Mouse (Mus musculus) testis, adult 10 weeks (tissue): ENCODE results near the gene Gm13119. TPM values are rescaled to one million over a fixed set of nuclear protein-coding genes. Genes with fewer than 3 reads are reported as not detected.

Experiments used
- polyA plus RNA-seq: library from polyadenylated mRNA; stranded (reverse); fragments of 350-450 nt; fragmentation: Illumina TruSeq; extraction: RNeasy Lipid Tissue Mini Kit (QIAGEN cat#74804); gene quantifications from one replicate; pipeline ENCODE4 v1.2.3, GENCODE M21; 2014; ENCODE audit warnings: low read depth, low replicate concordance

The Gm13119 gene
- not detected for polyA plus RNA-seq

DNA sequence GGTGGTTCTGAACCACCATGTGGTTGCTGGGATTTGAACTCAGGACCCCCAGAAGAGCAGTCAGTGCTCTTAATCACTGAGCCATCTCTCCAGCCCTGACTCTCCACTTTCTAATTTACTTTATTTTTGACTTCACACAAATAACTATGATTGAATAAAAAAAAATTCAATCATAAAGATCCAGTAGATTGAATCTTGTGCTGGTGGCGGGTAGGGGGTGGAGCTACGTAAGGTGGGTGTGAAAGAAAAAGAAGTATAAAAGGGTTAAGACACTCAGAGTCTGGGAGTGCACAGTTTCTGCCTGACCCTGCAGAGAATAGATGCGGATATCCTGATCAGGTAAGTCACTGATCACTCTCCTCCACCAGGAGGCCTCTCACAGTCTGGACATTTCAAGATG is at the start of gene Gm13119:
Gm13119 (plus strand) TSS at position 301 of the 400 bp plus-strand sequence.

GRCm38 (mm10) chr4:144329949-144330348 is 27.8 kb upstream of the Gm13119 start, which contains the start of gene Gm13128:
Gene Gm13128 (plus strand): TSS chr4:144330249.

DNA sequence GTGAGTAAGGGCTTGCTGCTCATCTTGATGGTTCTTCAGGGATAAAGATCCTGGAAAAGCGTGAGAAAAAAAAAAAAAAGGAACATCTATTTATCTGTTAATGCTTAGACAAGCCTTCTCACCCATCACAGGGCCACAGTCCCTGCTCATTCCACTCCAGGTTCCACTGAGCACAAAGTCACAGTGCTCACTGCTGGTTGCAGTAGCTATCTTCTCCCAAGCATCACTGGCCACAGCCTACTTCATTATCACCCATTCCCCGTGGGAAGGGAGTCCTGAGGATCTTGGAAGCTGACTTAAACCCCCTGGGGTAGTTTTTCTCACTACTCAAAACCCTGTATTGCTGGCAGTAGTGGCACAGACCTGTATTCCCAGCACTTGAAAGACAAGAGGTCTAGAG is 20.2 kb downstream of the Gm13119 start, which contains the start of gene Pramef20:
Pramef20 (minus strand) TSS at position 23 of the 400 bp plus-strand sequence.

DNA sequence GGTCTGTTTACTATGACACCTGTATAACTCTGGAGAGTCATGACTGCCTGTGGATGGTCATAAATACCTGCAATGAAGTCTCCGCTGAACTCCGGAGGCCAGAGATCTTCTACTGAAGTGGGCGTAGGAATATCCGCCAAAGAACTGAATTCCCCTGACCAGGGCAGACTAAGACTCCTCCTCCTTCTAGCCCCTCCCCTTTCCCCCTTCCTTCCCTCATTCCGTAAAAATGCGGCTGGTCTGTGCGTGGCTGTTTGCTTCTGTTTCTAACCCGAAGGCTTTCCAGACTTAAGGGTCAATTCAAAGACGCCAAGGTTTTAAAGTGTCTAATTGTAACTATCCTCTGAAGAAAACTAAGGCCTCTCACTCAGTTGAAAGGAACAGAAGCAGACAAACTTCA is 50.5 kb downstream of the Gm13119 start, which contains the start of gene Pramef12:
Pramef12 (minus strand) TSS at position 175 of the 400 bp plus-strand sequence.

Other genes with a start within 250 kb of the Gm13119 start
- not detected for gene Oog3, start 195.3 kb upstream of the Gm13119 start, polyA plus RNA-seq
- gene Oog2, start 167.2 kb upstream of the Gm13119 start, polyA plus RNA-seq, result not detected
- gene C87977, start 144.6 kb upstream of the Gm13119 start, polyA plus RNA-seq, result not detected
- not detected for gene Pramel5, start 77.5 kb upstream of the Gm13119 start, polyA plus RNA-seq
- not detected for gene Gm13128, start 27.7 kb upstream of the Gm13119 start, polyA plus RNA-seq
- gene Pramef20, start 20.0 kb downstream of the Gm13119 start, polyA plus RNA-seq, result not detected
- gene Pramef12, start 50.5 kb downstream of the Gm13119 start, polyA plus RNA-seq, result 2.6 TPM
- 82.9 TPM for gene 1700012P22Rik, start 80.8 kb downstream of the Gm13119 start, polyA plus RNA-seq
- gene Gm9944, start 95.4 kb downstream of the Gm13119 start, polyA plus RNA-seq, result not detected
- not detected for gene Aadacl3, start 105.8 kb downstream of the Gm13119 start, polyA plus RNA-seq
- gene 9430007A20Rik, start 161.9 kb downstream of the Gm13119 start, polyA plus RNA-seq, result not detected
- 0.17 TPM for gene Gm13124, start 207.2 kb downstream of the Gm13119 start, polyA plus RNA-seq